Comparison of ENCODE assay signal across 17 mouse cellular contexts in the genomic region with DNA sequence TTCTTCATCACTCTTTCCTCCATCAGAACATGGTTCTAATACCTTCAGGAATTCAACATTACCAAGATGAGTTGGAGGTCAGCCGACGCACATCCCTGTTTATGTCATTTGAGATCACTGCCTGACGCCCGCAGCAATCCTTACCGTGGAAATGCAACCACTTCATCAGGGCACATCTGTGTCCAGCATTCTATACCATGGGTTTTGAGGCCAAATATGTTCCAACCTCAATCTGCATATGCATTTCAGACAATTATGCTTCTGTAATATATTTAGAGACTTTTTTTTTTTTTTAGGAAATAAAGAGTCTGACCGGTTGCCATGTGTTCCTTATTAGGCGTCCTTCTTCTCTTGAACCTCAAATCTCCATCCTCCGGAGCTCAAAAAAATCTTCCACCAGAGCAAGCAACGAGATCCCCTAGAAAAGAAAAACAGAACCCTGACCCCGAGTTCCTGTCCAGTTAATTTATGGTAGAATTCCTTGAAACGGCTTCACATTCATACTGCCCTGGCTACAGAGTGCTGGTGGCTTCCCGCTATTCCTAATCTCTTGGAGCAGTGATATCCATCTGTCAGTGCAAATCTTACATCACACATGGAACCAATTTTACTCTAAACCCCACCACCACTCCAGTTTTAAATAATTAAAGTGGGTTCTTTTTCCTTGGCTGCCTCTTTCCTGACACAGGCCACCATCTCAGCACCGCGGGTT. TPM values are rescaled to one million over a fixed set of nuclear protein-coding genes. Genes with fewer than 3 reads are reported as not detected.
DNase-seq lines count a peak whose midpoint lies in the region; ATAC-seq and TF ChIP-seq lines count a peak whose summit lies in the region.
"Had no signal": no experiment of that assay in that cellular context is flagged by ENCODE, and none has a peak within 500 bp of the region (broad histone marks: within the 10 kb centered on the region; RNA-seq: fewer than 3 reads in every experiment).

No protein-coding gene starts in this region.

- H3K4me1 ChIP-seq in kidney, embryonic 15.5 days, result peaks cover 13% of the 10 kb centered on the region; the same call in 1 of the 2 replicates
- no peaks in the 10 kb centered on the region; the same call in 1 of the 2 replicates for H3K4me1 ChIP-seq in embryonic facial prominence, embryonic 11.5 days (ENCODE audit: control insufficient read depth, insufficient read depth, low read length)
- H3K4me1 ChIP-seq in limb, embryonic 14.5 days (ENCODE audit: control insufficient read depth, insufficient read depth, low read length), result no peaks in the 10 kb centered on the region; the same call in 1 of the 2 replicates
- H3K4me1 ChIP-seq: liver, embryonic 13.5 days; midbrain, embryonic 13.5 days; neural tube, embryonic 12.5 days had no signal

- H3K27me3 ChIP-seq in kidney, embryonic 15.5 days, result no peaks in the 10 kb centered on the region
- no peaks in the 10 kb centered on the region for H3K27me3 ChIP-seq in embryonic facial prominence, embryonic 11.5 days (ENCODE audit: control insufficient read depth, insufficient read depth, low read length)
- H3K27me3 ChIP-seq in limb, embryonic 14.5 days (ENCODE audit: control insufficient read depth, insufficient read depth, low read length), result no peaks in the 10 kb centered on the region
- H3K27me3 ChIP-seq: liver, embryonic 13.5 days; midbrain, embryonic 13.5 days; neural tube, embryonic 12.5 days had no signal

- no peak for TF ChIP-seq POLR2A in limb, embryonic 14.5 days (IDR thresholded peaks at IDR 0.05; ENCODE audit: borderline replicate concordance, extremely low read depth, insufficient read depth, insufficient read length)

- no peak overlapping the region for H3K9ac ChIP-seq in kidney, embryonic 15.5 days
- H3K9ac ChIP-seq in embryonic facial prominence, embryonic 11.5 days (replicated peaks; ENCODE audit: low read length), result no peak overlapping the region
- H3K9ac ChIP-seq in limb, embryonic 14.5 days (ENCODE audit: low read depth, low read length, severe bottlenecking), result no peak overlapping the region
- H3K9ac ChIP-seq: liver, embryonic 13.5 days; midbrain, embryonic 13.5 days; neural tube, embryonic 12.5 days had no signal

- DNase-seq in cerebellum, postnatal 14 days, result peak; percentile 14 to 56
- no peak for DNase-seq in cerebellum, adult 11 months
- no peak for DNase-seq in kidney, adult 8-10 months
- DNase-seq in embryonic facial prominence, embryonic 11.5 days (ENCODE audit: low spot score), result peak; percentile 73
- peak; percentile 50 for DNase-seq in limb, embryonic 14.5 days (ENCODE audit: low spot score)
- no peak for DNase-seq in adrenal gland, adult 8-10 months
- DNase-seq in layer of hippocampus, postnatal 10 days (ENCODE audit: low spot score in 2 of 2), result no peak
- DNase-seq: cerebellum, adult 2 months; heart, adult 11 months; liver, embryonic 13.5 days; lung, postnatal 14 days had no signal

- 0 out of 2 replicates have a peak, but pooled peaks have one; percentile 33 for ATAC-seq in kidney, embryonic 15.5 days (replicated peaks; ENCODE audit: low FRiP score)
- peak; percentile 66; the same call in 1 of the 2 replicates for ATAC-seq in embryonic facial prominence, embryonic 11.5 days (replicated peaks; ENCODE audit: insufficient number of reproducible peaks, low FRiP score, low TSS enrichment, low read depth)
- peak; percentile 23; the same call in 1 of the 2 replicates for ATAC-seq in limb, embryonic 14.5 days (ENCODE audit: low FRiP score, low read depth)
- ATAC-seq: inflammation-experienced regulatory T-cells, adult 6 months; midbrain, embryonic 13.5 days had no signal

- no peaks in the 10 kb centered on the region for H3K9me3 ChIP-seq in kidney, embryonic 15.5 days (replicated peaks)
- H3K9me3 ChIP-seq in embryonic facial prominence, embryonic 11.5 days (replicated peaks; ENCODE audit: control insufficient read depth, low read length), result no peaks in the 10 kb centered on the region
- no peaks in the 10 kb centered on the region for H3K9me3 ChIP-seq in limb, embryonic 14.5 days (ENCODE audit: control insufficient read depth, low read length)
- H3K9me3 ChIP-seq: liver, embryonic 13.5 days; midbrain, embryonic 13.5 days; neural tube, embryonic 12.5 days had no signal

- H3K4me2 ChIP-seq in kidney, embryonic 15.5 days, result no peak overlapping the region
- H3K4me2 ChIP-seq in embryonic facial prominence, embryonic 11.5 days (ENCODE audit: low read depth, low read length), result no peak overlapping the region
- H3K4me2 ChIP-seq in limb, embryonic 14.5 days (replicated peaks; ENCODE audit: low read depth, low read length, severe bottlenecking), result no peak overlapping the region
- H3K4me2 ChIP-seq: liver, embryonic 13.5 days; midbrain, embryonic 13.5 days; neural tube, embryonic 12.5 days had no signal

- H3K36me3 ChIP-seq in kidney, embryonic 15.5 days, result no peaks in the 10 kb centered on the region
- no peaks in the 10 kb centered on the region for H3K36me3 ChIP-seq in embryonic facial prominence, embryonic 11.5 days (replicated peaks; ENCODE audit: control insufficient read depth, insufficient read depth, low read depth, low read length)
- H3K36me3 ChIP-seq in limb, embryonic 14.5 days (ENCODE audit: control insufficient read depth, insufficient read depth, low read length), result no peaks in the 10 kb centered on the region
- H3K36me3 ChIP-seq: liver, embryonic 13.5 days; midbrain, embryonic 13.5 days; neural tube, embryonic 12.5 days had no signal

- WGBS in kidney, embryonic 15.5 days, result 24% methylated on average over 14 of the region's 14 CpGs
- whole genome bisulfite sequencing in embryonic facial prominence, embryonic 11.5 days, result 30% methylated on average over 14 of the region's 14 CpGs
- WGBS in limb, embryonic 14.5 days, result 23% methylated on average over 14 of the region's 14 CpGs

- no peak overlapping the region for H3K4me3 ChIP-seq in kidney, embryonic 15.5 days (replicated peaks)
- no peak overlapping the region for H3K4me3 ChIP-seq in embryonic facial prominence, embryonic 11.5 days (ENCODE audit: low read depth, low read length)
- no peak overlapping the region for H3K4me3 ChIP-seq in limb, embryonic 14.5 days (replicated peaks; ENCODE audit: low read length)
- H3K4me3 ChIP-seq: liver, embryonic 13.5 days; midbrain, embryonic 13.5 days; neural tube, embryonic 12.5 days had no signal

- H3K27ac ChIP-seq in kidney, embryonic 15.5 days, result peak overlapping the region; percentile 49; the same call in 1 of the 2 replicates
- H3K27ac ChIP-seq in embryonic facial prominence, embryonic 11.5 days (replicated peaks; ENCODE audit: low read depth, low read length), result peak overlapping the region; percentile 71
- peak overlapping the region; percentile 63 for H3K27ac ChIP-seq in limb, embryonic 14.5 days (replicated peaks; ENCODE audit: low read depth, low read length)
- H3K27ac ChIP-seq: liver, embryonic 13.5 days; midbrain, embryonic 13.5 days; neural tube, embryonic 12.5 days had no signal

RNA-seq across cellular contexts. Expression of gene Oxgr1, which starts 47.6 kb away (rescaled TPM):
- polyA plus RNA-seq in kidney, embryonic 15.5 days (2015; fragmentation: Nextera tagmentation; extraction: Ambion mirVana), result 0.99 and 1.2 TPM in 2 replicates
- polyA plus RNA-seq in embryonic facial prominence, embryonic 11.5 days (2014; fragmentation: Nextera tagmentation; extraction: Ambion mirVana), result not detected in 2 replicates
- 0.08 TPM in 2 replicates for polyA plus RNA-seq in limb, embryonic 14.5 days (2012; rRNA removed)
- polyA plus RNA-seq in limb, embryonic 14.5 days (2014; fragmentation: Nextera tagmentation; extraction: Ambion mirVana), result 0.08 and 0.23 TPM in 2 replicates
- total RNA-seq in adrenal gland, adult 8-10 months (2022), result not detected
- under 1 TPM in 1 of 2 experiments, not detected in 1; 0.11 TPM for total RNA-seq in layer of hippocampus, postnatal 10 days (2021)
- polyA plus RNA-seq: heart, postnatal 0 days; inflammation-experienced regulatory T-cells, adult 6 months; liver, embryonic 13.5 days; midbrain, embryonic 13.5 days; neural tube, embryonic 12.5 days; stomach, embryonic 14.5 days had no signal

Comparison
In these comparisons a context has a peak if more than half of its experiments do, and no peak if none do; other contexts are left out.
1. DNase-seq: peak in cerebellum, postnatal 14 days (2 of 2), embryonic facial prominence, embryonic 11.5 days (single experiment) and limb, embryonic 14.5 days (single experiment); none in cerebellum, adult 11 months (single experiment), kidney, adult 8-10 months (0 of 2), adrenal gland, adult 8-10 months (single experiment) and layer of hippocampus, postnatal 10 days (0 of 2).
2. Peak in every context shown above with its lines, with median percentiles within 50 percentile points of each other: ATAC-seq and H3K27ac ChIP-seq.